In the genomic region with DNA sequence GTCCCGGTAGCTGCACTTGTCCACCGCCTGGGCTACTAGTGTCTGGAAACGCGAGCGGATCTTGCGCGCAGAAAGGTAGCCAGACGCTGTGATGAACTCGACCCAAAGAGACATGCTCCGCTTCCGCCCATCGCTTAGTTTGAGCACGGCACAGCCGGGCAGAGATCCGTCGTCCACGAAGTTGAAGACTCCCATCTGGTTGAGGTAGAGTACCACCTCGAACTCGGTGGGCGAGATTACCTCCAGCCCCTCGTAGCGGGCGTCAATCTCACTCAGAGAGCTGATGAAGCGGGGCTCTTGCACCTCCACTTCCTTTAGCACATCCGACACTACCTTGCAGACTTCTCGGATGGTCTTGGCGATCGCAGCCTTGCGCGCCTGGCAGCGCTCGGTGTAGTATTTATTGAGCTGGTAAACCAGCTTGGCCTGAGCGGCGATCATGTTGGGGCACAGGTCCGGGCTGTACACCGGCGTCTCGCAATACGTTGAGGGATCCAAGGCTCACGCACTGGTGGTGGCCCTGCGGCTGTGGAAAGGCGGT, we compare ENCODE assay signal across 9 mouse cellular contexts. TPM values are rescaled to one million over a fixed set of nuclear protein-coding genes. Genes with fewer than 3 reads are reported as not detected.
DNase-seq lines count a peak whose midpoint lies in the region; ATAC-seq and TF ChIP-seq lines count a peak whose summit lies in the region.
"Had no signal": no experiment of that assay in that cellular context is flagged by ENCODE, and none has a peak within 500 bp of the region (broad histone marks: within the 10 kb centered on the region; RNA-seq: fewer than 3 reads in every experiment).

No protein-coding gene starts in this region.

- H3K9ac ChIP-seq in lung, postnatal 0 days (replicated peaks; ENCODE audit: low read depth) = no peak overlapping the region
- H3K9ac ChIP-seq in heart, embryonic 13.5 days = peak overlapping the region; percentile 81
- H3K9ac ChIP-seq in liver, adult 2 months (ENCODE audit: low read depth, low read length) = 0 out of 2 replicates have a peak overlapping the region, but pooled peaks have one; percentile 8

- TF ChIP-seq POLR2A in liver, adult 2 months (IDR thresholded peaks at IDR 0.05; ENCODE audit: extremely low read depth, insufficient read depth, low read length) = no peak
- no peak for TF ChIP-seq POLR2A in small intestine, adult 2 months (IDR thresholded peaks at IDR 0.05; ENCODE audit: low read depth, low read length)

- TF ChIP-seq CTCF in lung, postnatal 0 days (IDR thresholded peaks at IDR 0.05) = no peak
- no peak for TF ChIP-seq CTCF in liver, adult 2 months (IDR thresholded peaks at IDR 0.05; ENCODE audit: low read depth, low read length)
- TF ChIP-seq CTCF in small intestine, adult 2 months (IDR thresholded peaks at IDR 0.05; ENCODE audit: extremely low read depth, insufficient read length, insufficient replicate concordance, low read depth, low read length) = no peak

- H3K4me2 ChIP-seq in lung, postnatal 0 days (replicated peaks; ENCODE audit: low read depth, low read length) = peak overlapping the region; percentile 52
- peak overlapping the region; percentile 95 for H3K4me2 ChIP-seq in heart, embryonic 13.5 days

- whole genome bisulfite sequencing in lung, postnatal 0 days = 4% methylated on average over 42 of the region's 42 CpGs
- WGBS in heart, embryonic 13.5 days = 1% methylated on average over 42 of the region's 42 CpGs
- WGBS in liver, adult 2 months = 7% methylated on average over 42 of the region's 42 CpGs
- WGBS in small intestine, adult 2 months = 68% methylated on average over 42 of the region's 42 CpGs

- ATAC-seq in lung, postnatal 0 days = no peak
- ATAC-seq in heart, embryonic 13.5 days (ENCODE audit: extremely low read depth, insufficient number of reproducible peaks, low FRiP score, low TSS enrichment) = no peak

- peaks cover 52% of the 10 kb centered on the region for H3K27me3 ChIP-seq in lung, postnatal 0 days (replicated peaks; ENCODE audit: insufficient read depth, low read length)
- H3K27me3 ChIP-seq in heart, embryonic 13.5 days (replicated peaks) = peaks cover 41% of the 10 kb centered on the region
- H3K27me3 ChIP-seq in liver, adult 2 months (ENCODE audit: control insufficient read depth, insufficient read depth, low read length) = no peaks in the 10 kb centered on the region
- H3K27me3 ChIP-seq in small intestine, adult 2 months (ENCODE audit: control insufficient read depth, insufficient read depth, low read length) = no peaks in the 10 kb centered on the region

- H3K79me2 ChIP-seq in liver, adult 2 months (ENCODE audit: control insufficient read depth, insufficient read depth, low read length) = no peaks in the 10 kb centered on the region

- H3K4me1 ChIP-seq in lung, postnatal 0 days (ENCODE audit: insufficient read depth, low read depth, low read length) = peaks cover 7% of the 10 kb centered on the region; the same call in 1 of the 2 replicates
- H3K4me1 ChIP-seq in heart, embryonic 13.5 days = peaks cover 36% of the 10 kb centered on the region
- H3K4me1 ChIP-seq in liver, adult 2 months (ENCODE audit: control insufficient read depth, insufficient read depth, low read length) = peaks cover 2% of the 10 kb centered on the region; the same call in 1 of the 2 replicates
- H3K4me1 ChIP-seq in small intestine, adult 2 months (ENCODE audit: control insufficient read depth, insufficient read depth, insufficient read length, low read length) = no peaks in the 10 kb centered on the region

- no peaks in the 10 kb centered on the region for H3K36me3 ChIP-seq in lung, postnatal 0 days (ENCODE audit: insufficient read depth, low read length)
- no peaks in the 10 kb centered on the region for H3K36me3 ChIP-seq in heart, embryonic 13.5 days
- no peaks in the 10 kb centered on the region for H3K36me3 ChIP-seq in liver, adult 2 months (ENCODE audit: control insufficient read depth, insufficient read depth, low read length)
- H3K36me3 ChIP-seq in small intestine, adult 2 months (ENCODE audit: control insufficient read depth, insufficient read depth, low read length) = peaks cover 3% of the 10 kb centered on the region; the same call in 1 of the 2 replicates

- peak overlapping the region; percentile 28 for H3K4me3 ChIP-seq in lung, postnatal 0 days (ENCODE audit: low read depth, low read length)
- H3K4me3 ChIP-seq in heart, embryonic 13.5 days = peak overlapping the region; percentile 63
- H3K4me3 ChIP-seq in liver, adult 2 months (ENCODE audit: insufficient read depth, low read depth, low read length) = peak overlapping the region; percentile 77
- peak overlapping the region; percentile 68 for H3K4me3 ChIP-seq in small intestine, adult 2 months (ENCODE audit: low read depth, low read length)

- no peaks in the 10 kb centered on the region for H3K9me3 ChIP-seq in lung, postnatal 0 days (ENCODE audit: low read length)
- no peaks in the 10 kb centered on the region for H3K9me3 ChIP-seq in heart, embryonic 13.5 days

- H3K27ac ChIP-seq in lung, postnatal 0 days (ENCODE audit: low read length) = no peak overlapping the region
- peak overlapping the region; percentile 62 for H3K27ac ChIP-seq in heart, embryonic 13.5 days (replicated peaks)
- no peak overlapping the region for H3K27ac ChIP-seq in liver, adult 2 months (replicated peaks; ENCODE audit: insufficient read depth, low read depth, low read length)
- peak overlapping the region; percentile 50 for H3K27ac ChIP-seq in small intestine, adult 2 months (ENCODE audit: insufficient read depth, low read depth, low read length)

- DNase-seq in lung, postnatal 0 days (ENCODE audit: low spot score) = no peak
- DNase-seq in lung, postnatal 14 days = no peak
- peak; percentile 16 for DNase-seq in cerebellum, adult 9-11 months
- DNase-seq in liver, adult 2 months (ENCODE audit: extremely low read depth, low read depth, low spot score) = peak; percentile 50
- DNase-seq in adipocyte (ENCODE audit: low spot score) = no peak
- DNase-seq in gastrocnemius, adult 18-20 months (ENCODE audit: low spot score) = no peak

- no peak for TF ChIP-seq EP300 in lung, postnatal 0 days (IDR thresholded peaks at IDR 0.05)

RNA-seq across cellular contexts. Expression of gene Mab21l2, which starts 1.1 kb away (rescaled TPM):
- 0.05 TPM in 1 of 2 replicates, not detected in the other for polyA plus RNA-seq in lung, postnatal 0 days (2015; fragmentation: Nextera tagmentation; extraction: Ambion mirVana)
- 2.4 and 4.3 TPM in 2 replicates for polyA plus RNA-seq in heart, embryonic 13.5 days (2015; fragmentation: Nextera tagmentation; extraction: Ambion mirVana)
- total RNA-seq in liver, adult 2 months (2014; rRNA removed) = 0.07 TPM in 1 of 2 replicates, not detected in the other
- 0.11 and 0.28 TPM in 2 replicates for polyA plus RNA-seq in liver, adult 2 months (2012; rRNA removed)
- 7.0 and 12.0 TPM in 2 replicates for polyA plus RNA-seq in small intestine, adult 2 months (2012; rRNA removed)
- under 1 TPM in 1 of 2 experiments, not detected in 1; 0.23 TPM for total RNA-seq in gastrocnemius, adult 18-20 months (2021)
- polyA plus RNA-seq: gonadal fat pad, adult 2 months had no signal

Comparison
In these comparisons a context has a peak if more than half of its experiments do, and no peak if none do; other contexts are left out.
1. DNase-seq: peak in cerebellum, adult 9-11 months (single experiment) and liver, adult 2 months (single experiment); none in lung, postnatal 0 days (single experiment), lung, postnatal 14 days (single experiment), adipocyte (single experiment) and gastrocnemius, adult 18-20 months (single experiment).
2. H3K27ac ChIP-seq: peak in heart, embryonic 13.5 days (single experiment) and small intestine, adult 2 months (single experiment); none in lung, postnatal 0 days (single experiment) and liver, adult 2 months (single experiment).
3. Peak in every context shown above with its lines, with median percentiles within 50 percentile points of each other: H3K4me3 ChIP-seq.